Mouse (Mus musculus) kidney, postnatal 10 days (tissue): ENCODE results near the gene Traf2.

Experiments
- DNase-seq: peaks from one replicate; pipeline ENCODE4 v3.0.0; 2021; ENCODE audit warnings: mixed read lengths

The Traf2 gene

DNA sequence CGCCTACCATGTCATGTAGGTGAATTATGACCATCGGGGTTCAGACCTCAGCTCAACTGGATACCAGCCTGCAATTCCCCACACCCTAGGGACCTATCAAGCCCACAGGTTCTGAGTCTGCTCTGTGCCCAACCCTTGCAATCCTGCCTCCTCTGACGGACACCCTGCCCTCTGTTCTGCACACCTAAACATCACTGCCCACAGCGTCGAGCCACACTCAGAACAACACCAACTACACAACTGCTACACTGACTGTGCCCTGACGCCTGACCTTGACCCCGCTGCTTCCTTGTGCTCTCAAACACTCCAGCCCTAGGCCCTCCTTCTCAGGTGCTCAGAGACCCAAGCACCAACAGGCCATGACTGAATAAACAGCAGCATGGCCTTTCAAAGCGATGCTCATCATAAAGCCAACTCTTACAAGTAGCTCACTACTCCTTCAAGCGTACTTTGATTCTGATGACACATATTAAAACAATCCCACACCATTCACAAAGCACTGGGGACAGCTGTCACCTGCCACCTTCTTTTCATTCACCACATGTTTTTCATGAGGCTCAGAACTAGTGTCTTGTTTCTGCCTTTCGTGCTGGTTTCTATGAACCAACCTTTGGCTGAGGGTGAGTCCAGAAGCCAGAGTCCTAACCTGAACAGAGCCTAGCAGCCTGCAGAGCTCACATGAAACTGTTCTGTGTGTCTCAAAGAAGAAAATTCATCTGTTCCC lies 4.9 kb downstream of the Traf2 start:
- no peak for DNase-seq

DNA sequence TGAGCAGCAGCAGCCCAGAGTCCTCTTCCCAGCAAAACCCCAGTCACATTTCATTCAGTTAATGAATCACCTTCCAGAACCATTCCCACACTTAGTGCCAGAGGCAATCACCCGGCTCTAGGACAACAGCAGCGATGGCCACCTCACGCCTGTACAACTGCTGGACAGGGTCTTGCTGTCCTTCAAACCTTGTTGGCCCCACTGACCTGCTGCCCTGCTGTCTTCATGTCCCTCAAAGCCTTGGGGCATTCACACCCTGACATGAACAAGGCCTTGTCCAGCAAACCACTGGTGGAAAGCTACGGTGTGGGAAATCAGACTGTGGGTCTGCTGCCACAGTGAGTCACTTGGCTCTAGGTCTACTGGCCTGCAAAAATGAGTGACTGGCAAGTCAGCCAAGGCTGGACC lies 6.2 kb downstream of the Traf2 start:
- DNase-seq = peak; percentile 44

DNA sequence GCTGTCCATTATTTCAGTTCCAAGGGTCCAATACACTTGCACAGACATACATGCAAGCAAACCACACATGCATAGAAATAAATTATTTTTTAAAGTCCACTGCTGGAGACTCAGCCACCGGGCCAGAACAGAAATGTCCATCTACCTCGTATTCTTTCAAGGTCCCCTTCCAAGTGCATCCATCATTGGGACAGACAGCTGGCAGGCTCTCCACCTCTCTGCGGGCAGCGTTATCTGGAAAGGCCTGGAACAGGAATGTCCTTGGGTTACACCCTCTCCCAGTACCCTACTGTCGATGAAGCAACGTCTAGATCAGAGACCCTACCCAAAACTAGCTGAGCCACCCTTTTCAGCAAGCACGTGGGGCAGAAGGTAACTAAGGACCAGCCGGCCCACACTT lies 10.2 kb downstream of the Traf2 start:
- DNase-seq = no peak

DNA sequence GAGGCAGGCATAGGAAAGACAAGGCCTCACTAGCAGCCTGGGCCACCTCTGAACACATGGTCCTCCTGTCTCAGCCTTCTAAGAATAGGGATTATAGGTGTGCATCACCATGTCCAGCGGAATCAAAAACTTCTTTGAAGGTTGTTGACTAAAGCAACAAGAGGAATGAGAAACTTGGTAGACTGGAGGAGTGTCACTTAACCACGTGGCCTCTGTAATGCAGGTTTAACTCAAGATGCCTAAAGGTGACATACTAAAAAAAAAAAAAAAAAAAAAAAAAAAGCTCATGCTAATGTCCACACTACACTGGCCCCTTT lies 11.9 kb downstream of the Traf2 start:
- no peak for DNase-seq

DNA sequence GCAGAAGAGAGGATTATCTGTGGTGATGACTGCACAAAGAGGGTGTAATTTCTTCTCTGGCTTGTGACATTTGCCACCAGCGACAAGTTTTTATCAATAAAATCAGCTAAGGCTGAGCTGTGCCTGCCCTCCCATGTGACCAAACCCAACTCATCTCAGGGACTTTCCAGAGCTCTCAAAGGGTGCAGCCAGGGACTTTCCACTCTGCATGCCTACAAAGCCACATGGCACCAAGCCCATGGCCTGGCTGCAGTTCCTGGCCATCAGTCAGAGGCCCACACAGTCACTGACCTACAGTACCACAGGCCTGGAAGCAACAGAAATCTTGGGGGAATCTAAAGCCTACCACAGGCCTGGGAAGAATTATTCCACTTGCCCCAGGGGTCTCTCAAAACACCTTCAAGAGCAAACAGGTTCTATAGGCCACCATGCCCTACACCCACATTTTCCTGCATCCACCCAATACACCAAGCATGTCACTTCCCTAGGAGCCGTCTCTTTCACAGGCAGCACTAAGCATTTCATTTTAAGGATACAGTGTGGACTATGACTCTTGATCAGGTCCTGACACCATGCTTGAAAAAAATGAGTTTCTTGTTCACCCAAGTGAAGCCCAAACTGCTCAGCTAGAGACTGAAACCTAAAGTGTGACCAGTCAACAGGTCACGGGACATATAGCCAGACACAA lies 12.4 kb downstream of the Traf2 start:
- DNase-seq = peak; percentile 67

DNA sequence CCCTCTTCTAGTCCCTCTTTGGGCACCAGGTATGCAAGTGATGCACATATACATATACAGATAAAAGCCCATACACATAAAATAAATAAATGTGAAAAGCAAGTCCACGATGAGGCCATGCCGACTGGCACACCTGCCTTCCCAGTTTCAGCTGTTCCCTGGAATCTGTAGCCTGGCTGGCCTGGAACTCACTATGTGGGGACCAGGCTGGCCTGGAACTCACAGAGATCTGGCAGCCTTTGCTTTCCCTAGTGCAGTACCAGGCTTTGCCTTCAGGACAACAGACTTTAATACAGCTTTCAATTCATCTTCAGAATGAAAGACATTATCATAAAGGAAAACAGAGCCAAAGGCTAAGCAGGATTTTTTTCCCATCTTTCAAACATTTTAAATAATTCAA lies 13.0 kb downstream of the Traf2 start:
- no peak for DNase-seq

DNA sequence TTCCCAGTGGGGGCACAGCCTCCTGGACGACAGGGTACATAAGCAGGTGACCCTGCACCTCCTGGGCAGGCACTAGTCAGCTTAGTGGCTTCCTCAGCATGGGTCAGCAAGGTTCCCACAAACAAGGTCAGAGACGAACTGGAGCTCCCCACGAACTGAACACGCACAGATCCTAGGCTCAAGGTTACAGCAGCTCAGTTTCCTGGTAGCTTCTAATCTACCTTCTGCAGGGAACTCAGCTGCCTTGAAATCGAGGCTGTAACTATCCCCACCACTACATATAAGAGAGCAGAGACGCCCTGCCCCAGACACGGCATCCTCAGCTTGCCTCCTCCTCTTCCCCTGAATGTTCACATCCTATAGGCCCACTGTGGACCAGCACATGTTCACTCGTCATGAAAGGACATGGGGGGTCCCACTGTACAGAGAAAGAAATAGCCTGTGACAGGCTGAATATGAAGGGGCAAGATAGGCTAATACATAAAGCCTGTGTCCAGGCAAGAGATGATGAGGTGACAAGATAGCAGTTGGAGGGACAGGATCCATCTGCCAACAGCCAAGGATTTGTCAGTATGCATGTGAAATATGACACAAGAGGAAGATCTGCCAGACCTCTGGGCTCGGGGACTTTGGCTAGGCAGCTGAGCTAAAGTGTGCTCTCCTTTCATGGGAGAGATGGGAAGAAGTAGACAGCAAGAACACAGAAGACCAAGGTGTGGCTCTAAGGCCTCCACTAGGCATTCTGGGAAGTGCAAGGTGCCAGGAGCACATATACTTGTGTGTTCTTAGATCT lies 20.0 kb downstream of the Traf2 start:
- no peak for DNase-seq

DNA sequence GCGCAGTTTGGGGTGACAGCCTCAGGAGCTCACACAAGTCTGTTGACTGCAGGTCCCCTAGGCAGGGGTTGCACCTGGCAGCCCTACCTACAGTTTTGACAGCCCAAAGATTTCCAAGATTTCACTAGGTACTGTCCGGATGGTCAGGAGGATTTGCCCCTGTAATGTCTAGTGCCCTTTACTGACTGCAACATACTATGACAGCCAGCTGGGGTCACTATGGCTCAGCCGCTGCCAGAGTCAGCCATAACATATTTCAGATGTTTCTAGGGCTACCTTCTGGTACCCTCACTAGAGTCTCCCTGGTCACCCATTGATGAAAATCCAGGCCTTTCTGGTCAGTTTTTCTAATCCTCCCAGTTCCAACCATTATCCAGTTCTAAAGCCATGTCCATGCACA lies 36.8 kb downstream of the Traf2 start:
- DNase-seq = no peak

DNA sequence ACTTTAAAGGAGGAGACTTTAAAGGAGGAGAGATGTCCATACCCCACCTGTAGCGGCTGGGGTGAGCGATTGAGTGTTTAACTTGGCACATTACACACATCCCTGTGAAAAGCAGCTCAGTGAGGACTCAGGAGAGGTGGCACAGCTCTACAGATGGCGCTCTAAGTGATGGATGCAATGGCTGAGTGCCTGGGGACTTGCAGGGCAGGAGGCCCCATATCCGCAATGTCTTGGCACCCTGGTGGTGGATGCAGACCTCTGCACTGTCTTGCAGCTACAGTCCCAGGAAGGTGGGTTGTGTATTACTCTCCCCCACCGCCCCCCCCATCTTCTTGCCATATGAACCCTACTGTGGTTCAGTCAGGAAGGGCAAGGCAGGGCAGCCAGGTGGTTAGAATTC lies 39.8 kb downstream of the Traf2 start:
- peak; percentile 41 for DNase-seq

DNA sequence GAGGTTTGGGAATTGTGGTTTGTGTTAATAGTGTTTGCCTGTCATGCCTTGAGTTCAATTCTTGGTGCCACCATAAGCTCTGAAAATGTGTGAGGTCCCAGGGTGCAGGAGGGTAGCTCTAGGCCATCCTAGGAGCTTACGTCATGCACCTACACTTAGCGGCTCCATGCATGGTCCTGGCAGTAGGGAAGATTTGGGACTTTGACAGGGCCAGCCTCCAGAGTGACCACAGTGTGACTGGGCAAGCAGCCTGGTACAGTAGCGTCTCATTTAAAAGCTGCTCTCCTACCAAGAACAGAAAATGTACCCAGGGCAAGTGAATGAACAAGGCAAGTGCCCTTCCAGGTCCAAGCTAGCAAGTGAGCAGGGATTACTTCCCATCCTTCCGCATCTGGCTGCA lies 40.9 kb downstream of the Traf2 start:
- no peak for DNase-seq

DNA sequence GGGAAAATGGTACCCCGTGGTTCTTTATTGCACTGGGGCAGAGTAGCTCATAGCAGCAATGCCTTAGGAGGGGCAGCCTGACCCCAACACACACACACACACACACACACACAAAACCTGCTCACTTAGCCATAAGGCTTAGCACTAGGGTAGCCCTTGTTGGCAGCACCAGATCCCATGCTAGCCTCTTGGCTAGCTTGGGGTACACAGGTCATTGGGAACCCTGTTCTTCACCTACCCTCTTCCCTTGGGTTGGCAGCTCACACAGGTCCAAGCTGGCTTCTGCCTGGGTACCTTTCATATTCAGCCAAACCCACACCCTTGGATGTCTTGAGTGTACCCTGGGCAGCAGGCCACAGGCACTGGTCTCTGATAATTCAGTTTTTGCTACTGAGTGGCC lies 41.7 kb downstream of the Traf2 start:
- DNase-seq = no peak

DNA sequence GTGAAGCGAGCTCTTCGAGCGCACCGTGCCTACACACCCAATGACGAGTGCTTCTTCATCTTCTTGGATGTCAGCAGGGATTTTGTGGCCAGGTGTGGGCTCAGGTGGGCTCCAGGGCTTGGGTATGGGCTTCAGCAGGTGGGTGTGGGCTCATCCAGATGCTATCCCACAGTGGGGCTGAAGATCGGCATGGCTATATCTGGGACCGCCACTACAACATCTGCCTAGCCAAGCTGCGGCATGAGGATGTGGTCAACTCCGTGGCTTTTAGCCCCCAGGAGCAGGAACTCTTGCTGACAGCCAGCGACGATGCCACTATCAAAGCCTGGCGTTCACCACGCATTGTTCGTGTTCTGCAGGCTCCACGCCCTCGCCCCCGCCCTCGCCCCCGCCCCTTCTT lies 42.2 kb downstream of the Traf2 start:
- DNase-seq = no peak

DNA sequence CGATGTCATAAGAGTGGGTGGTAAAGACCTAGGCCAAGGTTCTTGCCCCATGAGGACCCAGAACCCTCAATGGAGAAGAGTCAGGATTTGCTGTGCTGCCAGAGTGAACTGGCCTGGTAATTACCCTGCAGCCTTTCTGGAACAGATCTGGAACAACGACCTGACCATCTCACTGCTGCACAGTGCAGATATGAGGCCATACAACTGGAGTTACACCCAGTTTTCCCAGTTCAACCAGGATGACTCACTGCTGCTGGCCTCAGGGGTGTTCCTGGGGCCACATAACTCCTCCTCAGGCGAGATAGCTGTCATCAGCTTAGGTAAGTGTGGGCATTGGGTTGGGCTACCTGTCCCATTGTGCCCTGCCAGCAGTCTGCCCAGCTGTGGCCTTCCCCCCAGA lies 44.0 kb downstream of the Traf2 start:
- DNase-seq = no peak

DNA sequence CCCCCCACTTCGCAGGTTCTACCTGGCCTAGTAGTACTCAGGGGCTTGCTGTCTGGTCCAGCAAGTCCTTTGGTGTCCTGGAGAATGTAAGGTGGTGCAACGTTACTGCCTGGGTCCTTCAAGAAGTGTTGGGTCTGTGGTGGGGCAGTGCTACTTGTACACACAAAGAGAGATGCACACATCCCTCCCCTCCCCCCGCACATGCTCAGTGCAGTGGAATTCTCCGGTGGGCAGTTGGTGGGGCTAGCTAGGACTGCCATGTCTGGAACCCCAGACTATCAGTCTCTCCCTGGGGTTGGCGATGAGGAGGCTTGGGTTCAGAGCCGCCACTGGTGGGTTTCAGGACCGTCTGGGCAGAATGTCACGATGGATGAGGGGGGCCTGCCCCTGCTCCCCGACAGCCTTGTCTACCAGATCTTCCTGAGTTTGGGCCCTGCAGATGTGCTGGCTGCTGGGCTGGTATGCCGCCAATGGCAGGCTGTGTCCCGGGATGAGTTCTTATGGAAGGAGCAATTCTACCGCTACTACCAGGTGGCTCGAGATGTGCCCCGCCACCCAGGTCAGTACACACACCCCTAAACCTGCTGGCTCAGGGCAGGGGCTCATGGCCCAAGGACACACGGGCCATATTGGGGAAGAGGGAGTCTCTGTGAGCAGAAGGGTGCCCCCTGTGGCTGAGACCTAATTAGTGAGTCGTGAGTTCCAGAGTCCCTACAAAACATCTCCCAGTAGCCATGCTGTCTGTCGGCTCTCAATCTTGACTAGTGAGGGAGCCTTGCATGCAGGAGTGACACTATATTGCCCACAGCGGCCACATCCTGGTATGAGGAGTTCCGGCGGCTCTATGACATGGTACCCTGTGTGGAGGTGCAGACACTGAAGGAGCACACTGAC lies 44.9 kb downstream of the Traf2 start, which contains the start of gene C8g:
C8g (minus strand) TSS at position 127 of the 894 bp plus-strand sequence.
- peak; percentile 36 for DNase-seq

DNA sequence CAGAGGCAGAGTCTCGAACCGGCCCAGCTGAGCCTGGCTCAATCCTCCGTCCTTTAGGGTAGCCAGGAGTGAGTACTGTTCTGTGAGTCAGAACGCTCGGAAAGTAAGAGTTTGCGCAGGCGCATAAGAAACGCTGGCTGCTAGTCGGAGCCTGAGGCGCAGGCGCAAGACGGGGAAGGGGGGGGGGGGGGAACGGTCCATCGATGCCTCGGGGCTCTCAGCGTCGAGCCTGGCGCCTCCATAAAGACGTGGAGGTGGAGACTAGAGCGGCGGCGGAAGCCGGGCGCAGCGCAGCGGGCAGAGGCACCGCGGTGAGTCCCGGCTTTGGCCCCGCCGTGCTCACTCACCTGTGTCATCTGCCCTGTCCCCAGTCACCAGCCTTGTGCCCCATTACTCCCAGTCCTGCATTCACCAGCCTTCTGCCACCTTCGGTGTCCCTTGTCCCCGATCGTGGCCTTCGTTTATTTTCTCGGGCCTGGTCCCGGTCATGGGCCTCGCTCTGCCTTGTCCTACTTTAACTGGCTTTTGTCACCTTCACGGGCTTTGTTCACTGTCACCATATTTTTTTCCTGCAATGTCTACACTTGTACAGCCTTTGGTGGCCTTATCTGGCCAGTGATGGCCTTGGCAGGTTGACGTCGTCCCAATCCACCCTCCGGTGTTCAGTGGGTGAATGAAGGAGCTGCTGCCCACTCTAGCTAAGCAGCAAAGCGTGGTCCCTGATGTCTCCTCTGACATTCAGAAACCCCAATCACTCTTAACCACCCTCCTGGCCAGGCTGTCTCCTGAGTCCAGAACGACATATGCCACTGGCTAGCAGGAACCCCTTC lies 45.9 kb downstream of the Traf2 start, which contains the start of gene Fbxw5:
Fbxw5 (plus strand) TSS at position 175 of the 830 bp plus-strand sequence.
- peak; percentile 92 for DNase-seq

DNA sequence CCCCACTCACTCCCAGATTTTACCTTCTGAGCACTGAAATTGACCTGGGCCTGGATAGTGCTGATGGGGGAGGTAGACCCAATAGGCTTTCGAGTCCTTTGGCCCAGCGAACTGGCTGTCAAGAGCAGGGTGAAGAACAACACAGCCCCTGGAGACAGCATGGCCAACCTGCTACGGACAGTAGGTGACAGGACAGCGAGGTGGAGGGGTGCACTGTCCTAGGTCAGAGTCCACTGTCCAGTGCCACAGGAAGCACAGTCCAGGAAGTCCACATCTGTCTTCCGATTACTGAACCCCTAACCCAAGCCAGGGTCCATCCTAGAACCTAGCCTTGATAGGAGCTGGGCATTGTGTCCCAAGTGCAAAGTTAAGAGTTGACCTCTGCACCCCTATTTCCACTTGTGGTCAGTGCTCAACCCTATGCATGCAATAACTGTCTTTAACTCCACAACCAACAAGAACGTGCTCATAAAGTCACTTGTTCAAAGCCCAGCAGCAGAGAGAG lies 46.6 kb downstream of the Traf2 start:
- DNase-seq = peak; percentile 26

DNA sequence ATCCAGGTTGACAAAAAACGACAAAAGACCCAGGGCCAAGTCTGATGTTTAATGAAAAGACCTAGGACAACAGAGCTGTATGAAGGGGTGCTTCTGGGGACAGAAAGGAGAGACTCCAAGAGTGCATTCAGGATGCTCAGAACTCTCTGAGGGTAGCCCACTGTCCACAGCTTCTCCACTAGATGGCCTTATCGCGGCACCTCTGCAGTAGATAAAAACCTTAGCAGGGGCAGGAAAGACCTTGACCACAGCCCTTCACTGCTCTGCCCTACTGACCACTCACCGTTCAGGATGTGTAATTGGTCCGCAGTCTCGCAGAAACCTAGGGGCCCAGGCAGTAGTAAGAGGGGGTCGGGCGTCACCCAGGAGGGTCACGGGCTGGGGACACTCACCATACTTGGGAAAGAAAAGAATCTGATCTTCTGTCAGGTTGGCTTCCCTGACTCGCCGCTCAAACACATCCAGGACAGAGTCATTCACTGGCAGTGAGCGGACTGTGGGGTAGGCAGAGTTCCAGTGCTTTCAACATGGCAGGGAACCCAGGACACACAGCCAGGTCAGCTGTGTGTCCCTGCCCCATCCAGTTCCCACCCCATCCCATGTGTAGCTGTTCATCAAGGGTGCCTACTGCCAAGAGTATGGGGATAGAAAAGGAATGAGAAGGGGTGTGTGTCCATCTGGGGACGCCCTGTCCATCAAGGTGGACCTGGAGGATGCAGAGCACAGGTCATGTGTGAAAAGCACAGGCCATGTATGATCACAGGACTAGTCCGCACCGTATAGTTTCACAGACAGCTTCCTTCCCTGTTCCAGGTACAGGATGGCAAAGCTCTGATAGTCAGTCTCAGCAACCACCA lies 47.9 kb downstream of the Traf2 start:
- no peak for DNase-seq

DNA sequence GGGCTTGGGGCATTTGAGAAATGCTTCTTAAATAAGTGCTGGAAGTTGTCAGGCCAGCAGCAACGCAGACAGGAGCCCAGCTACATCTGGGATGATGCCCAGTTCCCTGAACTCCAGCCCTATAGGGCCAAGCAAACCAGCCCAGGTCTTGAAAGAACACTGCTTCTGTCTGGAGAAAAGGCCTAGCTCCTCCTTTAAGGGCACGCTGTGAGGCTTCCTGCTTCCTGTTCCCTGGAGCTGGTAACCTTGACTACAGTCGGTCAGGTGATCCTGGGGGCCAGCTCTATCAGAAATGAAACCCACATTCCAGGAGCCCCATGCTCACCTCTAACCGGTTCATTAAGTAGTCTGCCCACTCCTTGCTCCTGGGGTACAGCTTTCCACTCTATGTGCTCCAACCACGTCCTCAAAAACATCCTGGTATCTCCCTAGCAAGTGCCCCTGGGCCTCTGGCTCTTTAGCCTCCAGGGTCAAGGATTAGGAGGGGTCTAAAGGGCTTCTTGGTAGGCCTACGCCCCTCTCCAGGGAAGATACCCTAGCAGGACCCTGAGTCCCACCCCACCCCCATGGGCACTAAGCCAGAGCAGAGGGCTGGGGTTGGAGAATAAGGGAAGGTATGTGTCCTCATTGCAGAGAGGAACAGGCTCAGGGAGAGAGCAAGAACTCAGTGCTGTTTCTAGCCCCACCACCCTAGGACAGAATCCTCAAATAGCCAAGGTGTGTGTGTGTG lies 48.7 kb downstream of the Traf2 start:
- DNase-seq = no peak

DNA sequence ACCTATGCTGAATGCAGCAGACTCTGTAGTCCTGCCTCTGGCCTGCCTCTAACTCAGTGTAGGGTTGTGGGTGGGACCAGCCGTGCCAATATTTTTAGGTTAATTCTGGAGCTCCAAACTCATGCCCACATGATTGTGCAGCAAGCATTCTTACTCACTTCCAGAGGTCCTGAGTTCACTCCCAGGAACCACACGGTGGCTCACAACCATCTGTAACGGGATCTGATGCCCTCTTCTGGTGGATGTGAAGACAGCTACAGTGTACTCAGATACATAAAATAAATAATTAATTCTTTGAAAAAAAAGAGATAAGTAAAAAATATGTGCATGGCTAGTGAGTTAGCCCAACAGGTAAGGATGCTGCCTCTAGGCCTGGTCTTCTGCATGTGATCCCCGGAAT lies 50.3 kb downstream of the Traf2 start:
- DNase-seq = peak; percentile 31

DNA sequence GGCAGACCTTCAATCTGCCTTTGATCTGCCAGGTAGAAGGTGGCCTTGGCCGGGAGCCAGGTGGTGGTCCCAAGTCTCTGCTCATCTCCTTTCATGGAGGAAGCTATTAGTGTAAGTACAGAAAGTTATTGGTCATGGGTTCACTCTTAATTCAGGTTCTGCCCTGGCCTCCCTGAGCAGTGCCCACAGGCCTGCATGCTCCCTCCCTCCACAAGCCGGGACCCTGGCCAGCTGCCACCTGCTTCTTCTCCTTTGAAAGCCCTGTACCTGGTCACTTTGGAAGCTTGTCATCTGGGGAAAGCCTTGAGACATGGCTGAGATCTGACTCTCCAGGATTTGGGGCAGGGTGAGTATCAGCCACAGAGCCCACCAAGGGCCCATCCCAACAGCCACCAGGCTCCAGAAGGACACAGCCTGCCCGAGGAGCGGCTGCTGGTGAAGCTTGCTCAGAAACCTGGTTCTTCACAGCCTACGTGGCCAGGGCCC lies 53.2 kb downstream of the Traf2 start, which contains the start of gene Lcn12:
Lcn12 (minus strand) TSS at position 436 of the 486 bp plus-strand sequence.
- no peak for DNase-seq
